Mouse (Mus musculus): Measurements from ENCODE around the gene Rps3a1. TPM values are rescaled to one million over a fixed set of nuclear protein-coding genes. Genes with fewer than 3 reads are reported as not detected.

Rps3a1 gene
- polyA plus RNA-seq, 1 experiment = 396 TPM

DNA sequence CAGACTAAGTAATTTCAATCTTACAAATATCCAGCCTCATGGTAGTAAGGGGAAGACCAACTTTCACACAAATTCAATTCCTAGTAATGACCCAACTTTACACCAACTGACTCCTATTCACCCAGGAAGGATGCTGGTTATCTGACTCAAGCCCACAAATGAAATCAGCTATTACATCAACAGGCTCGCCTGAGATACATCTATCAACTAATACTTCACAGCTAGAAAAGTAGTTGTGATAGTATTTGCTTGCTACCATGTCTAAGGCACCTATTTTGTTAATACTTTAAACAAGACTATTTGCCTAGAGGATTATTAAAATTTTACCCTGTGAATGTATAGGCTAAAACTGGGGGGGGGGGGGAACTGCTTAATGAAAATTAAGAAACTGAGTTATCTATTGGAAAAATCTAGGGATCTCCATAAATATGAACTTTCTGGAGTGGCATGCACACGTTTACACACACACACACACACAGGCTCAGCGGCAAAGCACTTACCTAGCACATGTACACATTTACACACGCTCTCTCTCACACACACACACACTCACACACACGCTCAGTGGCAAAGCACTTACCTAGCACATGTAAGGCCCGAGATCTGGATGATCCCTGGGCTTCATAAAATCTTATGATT, 5.4 kb downstream of the Rps3a1 start:
- Histone ChIP-seq H3K27ac (ENCODE audit: control insufficient read depth, insufficient read depth, low read length) (no peak overlapping the region), H3K4me1 (replicated peaks; ENCODE audit: control insufficient read depth, insufficient read depth, low read length) (peaks cover 6% of the 10 kb centered on the region; the same call in 1 of the 2 replicates), H3K27me3 (ENCODE audit: control insufficient read depth, insufficient read depth, low read length) (no peaks in the 10 kb centered on the region), H3K4me3 (ENCODE audit: control insufficient read depth, insufficient read depth, low read length) (no peak overlapping the region), H3K36me3 (ENCODE audit: control insufficient read depth, insufficient read depth, low read length) (peaks cover 51% of the 10 kb centered on the region)
- 96% methylated on average over 6 of the region's 6 CpGs for WGBS
- TF ChIP-seq POLR2A (IDR thresholded peaks at IDR 0.05; ENCODE audit: control insufficient read depth, extremely low read depth, insufficient read depth, low read length, poor library complexity) (no peak), CTCF (IDR thresholded peaks at IDR 0.05; ENCODE audit: borderline replicate concordance, control insufficient read depth, extremely low read depth, insufficient read depth, low read length, poor library complexity) (no peak)
- DNase-seq = no peak

DNA sequence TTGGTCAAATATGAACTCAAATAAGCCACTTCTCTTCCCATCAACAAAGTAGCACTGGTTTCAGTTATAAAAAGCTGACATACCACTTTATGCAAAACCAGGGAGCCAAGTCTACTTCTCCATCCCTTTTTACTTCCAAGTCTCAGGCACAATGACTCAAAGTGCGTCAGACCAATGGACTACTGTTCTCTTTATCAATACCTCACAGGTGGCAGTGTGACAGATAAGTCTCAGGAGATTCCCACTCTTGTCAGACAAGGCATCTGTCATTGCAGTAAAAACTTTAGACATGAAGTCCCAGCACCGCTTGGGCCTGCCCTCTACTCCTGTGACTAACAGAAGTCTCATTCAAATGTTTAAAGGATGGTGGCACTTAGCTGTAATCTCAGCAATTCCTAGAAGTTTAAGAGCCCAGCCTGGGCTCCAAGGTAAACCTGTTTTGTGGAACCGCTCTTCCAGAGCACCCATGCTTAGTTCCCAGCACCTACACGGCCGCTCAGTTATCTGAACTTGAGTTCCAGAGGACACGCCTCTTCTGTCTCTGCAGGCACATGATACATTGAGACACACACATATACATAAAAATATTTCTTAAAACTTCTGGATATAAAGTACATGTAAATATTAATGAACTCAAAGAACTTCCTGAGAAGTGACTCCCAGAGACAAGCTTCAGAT, 6.5 kb downstream of the Rps3a1 start:
- Histone ChIP-seq H3K27ac (ENCODE audit: control insufficient read depth, insufficient read depth, low read length) (no peak overlapping the region), H3K4me1 (replicated peaks; ENCODE audit: control insufficient read depth, insufficient read depth, low read length) (0 out of 2 replicates have a peak, but pooled peaks cover 2% of the 10 kb centered on the region), H3K36me3 (ENCODE audit: control insufficient read depth, insufficient read depth, low read length) (peaks cover 46% of the 10 kb centered on the region), H3K27me3 (ENCODE audit: control insufficient read depth, insufficient read depth, low read length) (no peaks in the 10 kb centered on the region), H3K4me3 (ENCODE audit: control insufficient read depth, insufficient read depth, low read length) (no peak overlapping the region)
- no peak for DNase-seq
- 96% methylated on average over 6 of the region's 6 CpGs for WGBS
- TF ChIP-seq CTCF (IDR thresholded peaks at IDR 0.05; ENCODE audit: borderline replicate concordance, control insufficient read depth, extremely low read depth, insufficient read depth, low read length, poor library complexity) (no peak), POLR2A (IDR thresholded peaks at IDR 0.05; ENCODE audit: control insufficient read depth, extremely low read depth, insufficient read depth, low read length, poor library complexity) (no peak)

DNA sequence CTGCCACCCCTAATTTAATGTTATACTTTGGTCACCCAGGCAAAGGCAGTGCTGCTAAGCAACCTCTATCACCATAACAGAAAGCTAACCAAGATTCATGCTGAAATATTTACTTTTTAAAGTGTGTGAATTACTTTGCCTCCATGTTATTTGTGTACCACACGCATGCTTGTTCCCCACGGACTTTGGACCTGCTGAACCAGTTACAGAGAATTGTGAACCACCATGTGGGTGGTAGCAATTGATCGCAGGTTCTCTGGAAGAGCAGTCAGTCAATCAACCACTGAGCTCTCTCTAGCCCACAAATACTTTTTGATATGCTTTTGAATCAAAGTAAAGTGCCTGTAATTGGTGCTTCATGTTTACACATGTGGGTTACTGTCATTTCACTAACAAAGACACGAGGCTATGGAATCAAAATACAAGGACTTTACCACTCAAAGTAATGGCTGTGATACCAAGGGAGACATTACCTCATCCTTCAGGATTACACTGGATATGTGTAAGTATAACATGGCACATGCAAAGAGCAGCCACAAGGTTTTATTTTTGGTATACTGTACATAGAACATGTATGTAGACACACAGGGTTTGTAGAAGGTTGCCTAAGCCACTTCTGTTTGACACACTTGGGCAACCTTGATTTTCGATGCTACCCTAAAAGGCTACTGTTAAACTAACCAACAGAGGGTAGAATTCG, 7.4 kb downstream of the Rps3a1 start:
- Histone ChIP-seq H3K4me1 (replicated peaks; ENCODE audit: control insufficient read depth, insufficient read depth, low read length) (no peaks in the 10 kb centered on the region), H3K27ac (ENCODE audit: control insufficient read depth, insufficient read depth, low read length) (no peak overlapping the region), H3K36me3 (ENCODE audit: control insufficient read depth, insufficient read depth, low read length) (peaks cover 37% of the 10 kb centered on the region), H3K27me3 (ENCODE audit: control insufficient read depth, insufficient read depth, low read length) (no peaks in the 10 kb centered on the region), H3K4me3 (ENCODE audit: control insufficient read depth, insufficient read depth, low read length) (no peak overlapping the region)
- 93% methylated on average over 6 of the region's 6 CpGs for WGBS
- no peak for TF ChIP-seq CTCF (IDR thresholded peaks at IDR 0.05; ENCODE audit: borderline replicate concordance, control insufficient read depth, extremely low read depth, insufficient read depth, low read length, poor library complexity)
- TF ChIP-seq POLR2A (IDR thresholded peaks at IDR 0.05; ENCODE audit: control insufficient read depth, extremely low read depth, insufficient read depth, low read length, poor library complexity) = no peak
- no peak for DNase-seq

DNA sequence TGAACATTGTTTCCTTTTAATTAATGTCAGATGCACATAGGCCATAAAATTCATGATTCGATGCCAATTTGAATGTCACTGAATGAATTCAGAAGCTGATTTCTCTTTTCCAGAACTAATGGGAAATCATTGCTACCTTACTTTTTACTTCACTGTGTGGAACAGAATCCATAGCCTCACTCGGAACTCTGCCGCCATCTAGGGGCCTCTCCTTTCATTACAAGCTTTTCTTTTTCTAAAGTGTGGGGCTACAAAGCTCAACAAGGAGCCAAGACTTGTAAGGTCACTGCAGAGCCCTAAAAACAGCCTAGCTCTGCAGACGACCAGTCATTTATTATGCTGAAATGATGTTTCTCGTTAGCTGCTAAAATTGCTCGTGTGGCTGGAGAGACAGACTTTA, 12.7 kb downstream of the Rps3a1 start:
- Histone ChIP-seq H3K36me3 (ENCODE audit: control insufficient read depth, insufficient read depth, low read length) (no peaks in the 10 kb centered on the region), H3K27ac (ENCODE audit: control insufficient read depth, insufficient read depth, low read length) (no peak overlapping the region), H3K4me1 (replicated peaks; ENCODE audit: control insufficient read depth, insufficient read depth, low read length) (no peaks in the 10 kb centered on the region), H3K27me3 (ENCODE audit: control insufficient read depth, insufficient read depth, low read length) (no peaks in the 10 kb centered on the region), H3K4me3 (ENCODE audit: control insufficient read depth, insufficient read depth, low read length) (no peak overlapping the region)
- 16% methylated on average over 6 of the region's 6 CpGs for WGBS
- TF ChIP-seq CTCF (IDR thresholded peaks at IDR 0.05; ENCODE audit: borderline replicate concordance, control insufficient read depth, extremely low read depth, insufficient read depth, low read length, poor library complexity) = no peak
- TF ChIP-seq POLR2A (IDR thresholded peaks at IDR 0.05; ENCODE audit: control insufficient read depth, extremely low read depth, insufficient read depth, low read length, poor library complexity) = no peak
- peak; percentile 66 for DNase-seq

DNA sequence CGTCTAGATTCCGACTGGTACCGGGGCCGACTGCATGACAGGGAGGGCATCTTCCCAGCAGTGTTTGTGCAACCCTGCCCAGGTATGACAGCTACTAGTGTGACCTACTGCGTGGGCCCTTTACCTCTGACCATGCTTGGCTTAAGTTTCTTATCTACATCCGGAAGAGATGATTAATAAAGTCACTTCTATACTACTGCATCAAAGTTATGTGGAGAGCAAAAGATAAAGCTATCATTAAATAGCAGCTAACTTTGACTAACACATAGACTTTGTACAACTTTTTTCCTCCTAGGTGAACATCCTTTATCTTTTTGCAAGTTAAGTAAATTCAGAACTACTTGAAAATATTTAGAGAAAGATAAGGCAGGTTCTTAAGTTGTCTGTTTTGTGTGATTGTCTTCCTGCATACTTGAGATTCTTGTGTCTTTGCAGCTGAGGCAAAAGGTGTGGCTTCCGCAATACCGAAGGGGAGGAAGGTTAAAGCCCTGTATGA, 19.2 kb downstream of the Rps3a1 start:
- TF ChIP-seq CTCF (IDR thresholded peaks at IDR 0.05; ENCODE audit: borderline replicate concordance, control insufficient read depth, extremely low read depth, insufficient read depth, low read length, poor library complexity) (no peak), POLR2A (IDR thresholded peaks at IDR 0.05; ENCODE audit: control insufficient read depth, extremely low read depth, insufficient read depth, low read length, poor library complexity) (no peak)
- no peaks in the 10 kb centered on the region for H3K36me3 ChIP-seq (ENCODE audit: control insufficient read depth, insufficient read depth, low read length)

DNA sequence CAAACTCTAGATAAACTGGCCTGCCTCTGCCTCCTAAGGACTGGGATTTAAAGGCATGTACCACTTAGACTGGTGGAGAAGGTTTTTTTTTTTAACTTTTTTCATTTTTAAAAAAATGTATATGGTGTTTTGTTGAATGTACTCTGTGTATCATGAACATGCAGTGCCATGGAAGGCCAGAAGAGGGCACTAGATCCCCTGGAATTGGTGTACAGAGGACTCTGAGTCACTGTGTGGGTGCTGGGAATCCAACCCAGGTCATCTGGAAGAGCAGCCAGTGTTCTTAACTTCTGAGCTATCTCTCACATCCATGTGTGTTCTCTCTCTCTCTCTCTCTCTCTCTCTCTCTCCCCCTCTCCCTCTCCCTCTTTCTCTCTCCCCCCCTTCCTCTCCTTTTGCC, 20.3 kb downstream of the Rps3a1 start:
- Histone ChIP-seq H3K27ac (ENCODE audit: control insufficient read depth, insufficient read depth, low read length) (no peak overlapping the region), H3K27me3 (ENCODE audit: control insufficient read depth, insufficient read depth, low read length) (no peaks in the 10 kb centered on the region), H3K36me3 (ENCODE audit: control insufficient read depth, insufficient read depth, low read length) (no peaks in the 10 kb centered on the region), H3K4me3 (ENCODE audit: control insufficient read depth, insufficient read depth, low read length) (no peak overlapping the region), H3K4me1 (replicated peaks; ENCODE audit: control insufficient read depth, insufficient read depth, low read length) (no peaks in the 10 kb centered on the region)
- TF ChIP-seq CTCF (IDR thresholded peaks at IDR 0.05; ENCODE audit: borderline replicate concordance, control insufficient read depth, extremely low read depth, insufficient read depth, low read length, poor library complexity) = no peak
- DNase-seq = no peak

More for the DNA sequence above, 19.2 kb downstream of the Rps3a1 start:
- no peak overlapping the region for H3K4me3 ChIP-seq (ENCODE audit: control insufficient read depth, insufficient read depth, low read length)
- WGBS = 96% methylated on average over 8 of the region's 8 CpGs
- H3K4me1 ChIP-seq (replicated peaks; ENCODE audit: control insufficient read depth, insufficient read depth, low read length) = no peaks in the 10 kb centered on the region
- H3K27ac ChIP-seq (ENCODE audit: control insufficient read depth, insufficient read depth, low read length) = no peak overlapping the region
- no peaks in the 10 kb centered on the region for H3K27me3 ChIP-seq (ENCODE audit: control insufficient read depth, insufficient read depth, low read length)
- no peak for DNase-seq
